Mouse (Mus musculus): Measurements from ENCODE around the gene B4galt7. TPM values are rescaled to one million over a fixed set of nuclear protein-coding genes. Genes with fewer than 3 reads are reported as not detected.
"Not testable (repeated sequence)": the region's sequence is repeated elsewhere in the genome, so short reads cannot be mapped to it uniquely, and the experiment has no call there.

Gene B4galt7
- 44.8 and 49.8 TPM in 2 replicates for polyA plus RNA-seq (2015; fragmentation: Nextera tagmentation; extraction: Ambion mirVana)

GRCm38 (mm10) chr13:55599566-55600540, at the start of gene B4galt7:
Gene B4galt7, plus strand, starts transcription at chr13:55599896.
- H3K27me3 ChIP-seq: no peaks in the 10 kb centered on the region
- peaks cover 52% of the 10 kb centered on the region for H3K36me3 ChIP-seq
- WGBS: 10% methylated on average over 51 of the region's 51 CpGs
- H3K27ac ChIP-seq: peak within 1 kb of the TSS; percentile 87
- no peaks in the 10 kb centered on the region for H3K9me3 ChIP-seq
- peaks cover 29% of the 10 kb centered on the region for H3K4me1 ChIP-seq (replicated peaks)
- peak within 1 kb of the TSS; percentile 78 for H3K4me2 ChIP-seq
- peak within 1 kb of the TSS; percentile 93 for H3K4me3 ChIP-seq
- peak; percentile 83 for ATAC-seq (ENCODE audit: low FRiP score)
- peak within 1 kb of the TSS; percentile 93 for H3K9ac ChIP-seq

- Histone ChIP-seq H3K4me2 (no peak overlapping the region), H3K4me3 (no peak overlapping the region), H3K4me1 (replicated peaks) (peaks cover 12% of the 10 kb centered on the region), H3K36me3 (peaks cover 57% of the 10 kb centered on the region), H3K9ac (no peak overlapping the region), H3K9me3 (no peaks in the 10 kb centered on the region), H3K27me3 (no peaks in the 10 kb centered on the region), H3K27ac (no peak overlapping the region)
- 92% methylated on average over 9 of the region's 9 CpGs for WGBS
- no peak for ATAC-seq (ENCODE audit: low FRiP score)
Measured at GRCm38 (mm10) chr13:55555921-55556320, 43.8 kb upstream of the B4galt7 start.

GRCm38 (mm10) chr13:55557499-55557898, 42.2 kb upstream of the B4galt7 start:
- WGBS: 95% methylated on average over 6 of the region's 6 CpGs
- H3K27me3 ChIP-seq: no peaks in the 10 kb centered on the region
- no peak overlapping the region for H3K27ac ChIP-seq
- no peak overlapping the region for H3K4me2 ChIP-seq
- H3K9me3 ChIP-seq: no peaks in the 10 kb centered on the region
- peaks cover 42% of the 10 kb centered on the region for H3K36me3 ChIP-seq
- no peak for ATAC-seq (ENCODE audit: low FRiP score)
- H3K4me3 ChIP-seq: no peak overlapping the region
- no peak overlapping the region for H3K9ac ChIP-seq
- H3K4me1 ChIP-seq (replicated peaks): peaks cover 12% of the 10 kb centered on the region

GRCm38 (mm10) chr13:55563266-55563879, 36.3 kb upstream of the B4galt7 start:
- Histone ChIP-seq H3K4me3 (no peak overlapping the region), H3K4me1 (replicated peaks) (peaks cover 32% of the 10 kb centered on the region), H3K4me2 (no peak overlapping the region), H3K27me3 (no peaks in the 10 kb centered on the region), H3K9me3 (no peaks in the 10 kb centered on the region), H3K9ac (no peak overlapping the region), H3K36me3 (peaks cover 18% of the 10 kb centered on the region), H3K27ac (no peak overlapping the region)
- ATAC-seq (ENCODE audit: low FRiP score): no peak
- WGBS: 86% methylated on average over 7 of the region's 7 CpGs

GRCm38 (mm10) chr13:55567001-55567400, 32.7 kb upstream of the B4galt7 start:
- Histone ChIP-seq H3K9me3 (no peaks in the 10 kb centered on the region), H3K27ac (no peak overlapping the region), H3K4me1 (replicated peaks) (peaks cover 43% of the 10 kb centered on the region), H3K36me3 (peaks cover 18% of the 10 kb centered on the region), H3K4me2 (no peak overlapping the region), H3K9ac (peak overlapping the region; percentile 43; the same call in 1 of the 2 replicates), H3K4me3 (no peak overlapping the region), H3K27me3 (no peaks in the 10 kb centered on the region)
- WGBS: 86% methylated on average over 6 of the region's 6 CpGs
- no peak for ATAC-seq (ENCODE audit: low FRiP score)

- no peaks in the 10 kb centered on the region for H3K27me3 ChIP-seq
- H3K4me2 ChIP-seq: 0 out of 2 replicates have a peak overlapping the region, but pooled peaks have one; percentile 2
- no peak overlapping the region for H3K9ac ChIP-seq
- H3K4me1 ChIP-seq (replicated peaks): peaks cover 47% of the 10 kb centered on the region
- no peak overlapping the region for H3K4me3 ChIP-seq
- 84% methylated on average over 2 of the region's 2 CpGs for WGBS
- ATAC-seq (ENCODE audit: low FRiP score): no peak
- H3K27ac ChIP-seq: no peak overlapping the region
- no peaks in the 10 kb centered on the region for H3K9me3 ChIP-seq
- H3K36me3 ChIP-seq: peaks cover 18% of the 10 kb centered on the region
Measured at GRCm38 (mm10) chr13:55567949-55568348, 31.7 kb upstream of the B4galt7 start.

- Histone ChIP-seq H3K36me3 (peaks cover 18% of the 10 kb centered on the region), H3K4me1 (replicated peaks) (peaks cover 47% of the 10 kb centered on the region), H3K4me2 (0 out of 2 replicates have a peak overlapping the region, but pooled peaks have one; percentile 2)
- not testable (repeated sequence) for ATAC-seq (ENCODE audit: low FRiP score); H3K9me3 ChIP-seq; H3K27me3 ChIP-seq; H3K4me3 ChIP-seq; H3K27ac ChIP-seq; H3K9ac ChIP-seq
- 96% methylated on average over 4 of the region's 4 CpGs for WGBS
Measured at GRCm38 (mm10) chr13:55568524-55568923, 31.2 kb upstream of the B4galt7 start.

- H3K36me3 ChIP-seq: peaks cover 18% of the 10 kb centered on the region
- no peaks in the 10 kb centered on the region for H3K9me3 ChIP-seq
- peak overlapping the region; percentile 99 for H3K9ac ChIP-seq
- peak overlapping the region; percentile 94 for H3K4me3 ChIP-seq
- 2% methylated on average over 16 of the region's 16 CpGs for WGBS
- ATAC-seq (ENCODE audit: low FRiP score): 0 out of 2 replicates have a peak, but pooled peaks have one; percentile 21
- H3K27ac ChIP-seq: peak overlapping the region; percentile 94
- peaks cover 47% of the 10 kb centered on the region for H3K4me1 ChIP-seq (replicated peaks)
- H3K4me2 ChIP-seq: peak overlapping the region; percentile 98
- no peaks in the 10 kb centered on the region for H3K27me3 ChIP-seq
Measured at GRCm38 (mm10) chr13:55569726-55570285, 29.9 kb upstream of the B4galt7 start.

GRCm38 (mm10) chr13:55570286-55570973, 29.3 kb upstream of the B4galt7 start:
- Histone ChIP-seq H3K27ac (peak overlapping the region; percentile 94), H3K4me1 (replicated peaks) (peaks cover 44% of the 10 kb centered on the region), H3K36me3 (peaks cover 17% of the 10 kb centered on the region), H3K4me2 (peak overlapping the region; percentile 98), H3K4me3 (peak overlapping the region; percentile 94), H3K27me3 (no peaks in the 10 kb centered on the region), H3K9ac (peak overlapping the region; percentile 99), H3K9me3 (no peaks in the 10 kb centered on the region)
- ATAC-seq (ENCODE audit: low FRiP score): peak; percentile 77
- under 1% methylated on average over 31 of the region's 47 CpGs for WGBS

GRCm38 (mm10) chr13:55571027-55571751, 28.5 kb upstream of the B4galt7 start, which contains the start of gene Fam193b:
Gene Fam193b, minus strand, starts transcription at chr13:55571120.
- ATAC-seq (ENCODE audit: low FRiP score): peak; percentile 82
- H3K9me3 ChIP-seq: no peaks in the 10 kb centered on the region
- peak within 1 kb of the TSS; percentile 99 for H3K9ac ChIP-seq
- H3K27ac ChIP-seq: peak within 1 kb of the TSS; percentile 94
- peaks cover 44% of the 10 kb centered on the region for H3K4me1 ChIP-seq (replicated peaks)
- H3K4me2 ChIP-seq: peak within 1 kb of the TSS; percentile 98
- no peaks in the 10 kb centered on the region for H3K27me3 ChIP-seq
- peak within 1 kb of the TSS; percentile 94 for H3K4me3 ChIP-seq
- 2% methylated on average over 44 of the region's 47 CpGs for WGBS
- H3K36me3 ChIP-seq: peaks cover 12% of the 10 kb centered on the region

- Histone ChIP-seq H3K9ac (no peak overlapping the region), H3K9me3 (no peaks in the 10 kb centered on the region), H3K4me2 (peak overlapping the region; percentile 98), H3K4me3 (0 out of 2 replicates have a peak overlapping the region, but pooled peaks have one; percentile 94), H3K36me3 (peaks cover 7% of the 10 kb centered on the region), H3K27me3 (no peaks in the 10 kb centered on the region), H3K4me1 (replicated peaks) (peaks cover 40% of the 10 kb centered on the region), H3K27ac (no peak overlapping the region)
- ATAC-seq (ENCODE audit: low FRiP score): no peak
- 81% methylated on average over 2 of the region's 2 CpGs for WGBS
Measured at GRCm38 (mm10) chr13:55571977-55572376, 27.7 kb upstream of the B4galt7 start.

Measured in hindbrain, embryonic 13.5 days (tissue).